Mouse (Mus musculus): ENCODE data around the gene Ube2o. TPM values are rescaled to one million over a fixed set of nuclear protein-coding genes. Genes with fewer than 3 reads are reported as not detected.

Ube2o gene
- polyA plus RNA-seq, 1 experiment, result 18.3 TPM

- DNase-seq, result no peak
- Histone ChIP-seq H3K4me3 (replicated peaks; ENCODE audit: extremely low read depth, low read depth, low read length) (no peak overlapping the region), H3K4me1 (ENCODE audit: control insufficient read depth, insufficient read depth, low read length) (peaks cover 10% of the 10 kb centered on the region)
- TF ChIP-seq POLR2A (IDR thresholded peaks at IDR 0.05; ENCODE audit: borderline replicate concordance, extremely low read depth, low read depth, low read length), result no peak
- no peak for TF ChIP-seq CTCF (IDR thresholded peaks at IDR 0.05; ENCODE audit: insufficient read depth, low read length)
- 81% methylated on average over 1 of the region's 1 CpGs for WGBS
Observed at GRCm38 (mm10) chr11:116552194-116552593, 29.1 kb downstream of the Ube2o start.

GRCm38 (mm10) chr11:116550748-116551147, 30.5 kb downstream of the Ube2o start:
- peaks cover 10% of the 10 kb centered on the region for H3K4me1 ChIP-seq (ENCODE audit: control insufficient read depth, insufficient read depth, low read length)
- H3K4me3 ChIP-seq (replicated peaks; ENCODE audit: extremely low read depth, low read depth, low read length), result no peak overlapping the region
- TF ChIP-seq CTCF (IDR thresholded peaks at IDR 0.05; ENCODE audit: insufficient read depth, low read length), result no peak
- 30% methylated on average over 7 of the region's 7 CpGs for WGBS
- DNase-seq, result no peak

GRCm38 (mm10) chr11:116549273-116550038, 31.8 kb downstream of the Ube2o start:
- WGBS, result 70% methylated on average over 11 of the region's 11 CpGs
- TF ChIP-seq POLR2A (IDR thresholded peaks at IDR 0.05; ENCODE audit: borderline replicate concordance, extremely low read depth, low read depth, low read length) (no peak), CTCF (IDR thresholded peaks at IDR 0.05; ENCODE audit: insufficient read depth, low read length) (no peak)
- DNase-seq, result no peak
- H3K4me3 ChIP-seq (replicated peaks; ENCODE audit: extremely low read depth, low read depth, low read length), result no peak overlapping the region
- peaks cover 10% of the 10 kb centered on the region for H3K4me1 ChIP-seq (ENCODE audit: control insufficient read depth, insufficient read depth, low read length)

GRCm38 (mm10) chr11:116548780-116549179, 32.5 kb downstream of the Ube2o start:
- peaks cover 10% of the 10 kb centered on the region for H3K4me1 ChIP-seq (ENCODE audit: control insufficient read depth, insufficient read depth, low read length)
- no peak for DNase-seq
- 91% methylated on average over 9 of the region's 9 CpGs for WGBS
- TF ChIP-seq CTCF (IDR thresholded peaks at IDR 0.05; ENCODE audit: insufficient read depth, low read length), result no peak
- TF ChIP-seq POLR2A (IDR thresholded peaks at IDR 0.05; ENCODE audit: borderline replicate concordance, extremely low read depth, low read depth, low read length), result no peak
- H3K4me3 ChIP-seq (replicated peaks; ENCODE audit: extremely low read depth, low read depth, low read length), result no peak overlapping the region

GRCm38 (mm10) chr11:116547296-116548060, 33.8 kb downstream of the Ube2o start:
- 80% methylated on average over 17 of the region's 17 CpGs for WGBS

GRCm38 (mm10) chr11:116543110-116543509, 38.1 kb downstream of the Ube2o start:
- H3K4me1 ChIP-seq (ENCODE audit: control insufficient read depth, insufficient read depth, low read length), result no peaks in the 10 kb centered on the region
- peak; percentile 76 for TF ChIP-seq CTCF (IDR thresholded peaks at IDR 0.05; ENCODE audit: insufficient read depth, low read length)
- no peak for TF ChIP-seq POLR2A (IDR thresholded peaks at IDR 0.05; ENCODE audit: borderline replicate concordance, extremely low read depth, low read depth, low read length)
- DNase-seq, result peak; percentile 37

More at GRCm38 (mm10) chr11:116547296-116548060, 33.8 kb downstream of the Ube2o start:
- Histone ChIP-seq H3K4me1 (ENCODE audit: control insufficient read depth, insufficient read depth, low read length) (peaks cover 10% of the 10 kb centered on the region), H3K4me3 (replicated peaks; ENCODE audit: extremely low read depth, low read depth, low read length) (no peak overlapping the region)
- DNase-seq, result no peak
- TF ChIP-seq POLR2A (IDR thresholded peaks at IDR 0.05; ENCODE audit: borderline replicate concordance, extremely low read depth, low read depth, low read length) (no peak), CTCF (IDR thresholded peaks at IDR 0.05; ENCODE audit: insufficient read depth, low read length) (no peak)

GRCm38 (mm10) chr11:116541183-116541582, 40.1 kb downstream of the Ube2o start:
- 92% methylated on average over 11 of the region's 11 CpGs for WGBS
- no peaks in the 10 kb centered on the region for H3K4me1 ChIP-seq (ENCODE audit: control insufficient read depth, insufficient read depth, low read length)
- no peak for DNase-seq
- TF ChIP-seq CTCF (IDR thresholded peaks at IDR 0.05; ENCODE audit: insufficient read depth, low read length) (no peak), POLR2A (IDR thresholded peaks at IDR 0.05; ENCODE audit: borderline replicate concordance, extremely low read depth, low read depth, low read length) (no peak)
- no peak overlapping the region for H3K4me3 ChIP-seq (replicated peaks; ENCODE audit: extremely low read depth, low read depth, low read length)

More at GRCm38 (mm10) chr11:116543110-116543509, 38.1 kb downstream of the Ube2o start:
- 82% methylated on average over 4 of the region's 4 CpGs for WGBS
- no peak overlapping the region for H3K4me3 ChIP-seq (replicated peaks; ENCODE audit: extremely low read depth, low read depth, low read length)

- Histone ChIP-seq H3K4me1 (ENCODE audit: control insufficient read depth, insufficient read depth, low read length) (0 out of 2 replicates have a peak, but pooled peaks cover 3% of the 10 kb centered on the region), H3K4me3 (replicated peaks; ENCODE audit: extremely low read depth, low read depth, low read length) (no peak overlapping the region)
- TF ChIP-seq POLR2A (IDR thresholded peaks at IDR 0.05; ENCODE audit: borderline replicate concordance, extremely low read depth, low read depth, low read length), result no peak
- no peak for TF ChIP-seq CTCF (IDR thresholded peaks at IDR 0.05; ENCODE audit: insufficient read depth, low read length)
- WGBS, result 88% methylated on average over 12 of the region's 12 CpGs
- DNase-seq, result no peak
Observed at GRCm38 (mm10) chr11:116538142-116538735, 43.0 kb downstream of the Ube2o start.

- TF ChIP-seq POLR2A (IDR thresholded peaks at IDR 0.05; ENCODE audit: borderline replicate concordance, extremely low read depth, low read depth, low read length) (no peak), CTCF (IDR thresholded peaks at IDR 0.05; ENCODE audit: insufficient read depth, low read length) (no peak)
- DNase-seq, result no peak
- no peak overlapping the region for H3K4me3 ChIP-seq (replicated peaks; ENCODE audit: extremely low read depth, low read depth, low read length)
- H3K4me1 ChIP-seq (ENCODE audit: control insufficient read depth, insufficient read depth, low read length), result peaks cover 6% of the 10 kb centered on the region
- WGBS, result 71% methylated on average over 5 of the region's 5 CpGs
Observed at GRCm38 (mm10) chr11:116537388-116537787, 43.9 kb downstream of the Ube2o start.
